Mouse (Mus musculus) liver, adult 2 months (tissue): Measurements from ENCODE around the gene C87436. TPM values are rescaled to one million over a fixed set of nuclear protein-coding genes. Genes with fewer than 3 reads are reported as not detected.

ENCODE experiments used
- DNase-seq: peaks from one replicate; pipeline ENCODE4 v3.0.0-alpha.2; 2011; ENCODE audit warnings: low read depth, low spot score; ENCODE audit errors: extremely low read depth
- H3K27ac ChIP-seq: fragments of 200-500 bp; replicated peaks from 2 replicates; pipeline ENCODE4 v1.5.1; 2012; ENCODE audit warnings: low read depth, mild to moderate bottlenecking, control low read depth, inconsistent platforms, low read length; ENCODE audit not compliant: insufficient read depth
- H3K27me3 ChIP-seq: fragments of 200-500 bp; 2 replicates; pipeline ENCODE4 v1.6.1; 2012; ENCODE audit warnings: mild to moderate bottlenecking, moderate library complexity, low read length, inconsistent platforms; ENCODE audit not compliant: control insufficient read depth, insufficient read depth
- H3K36me3 ChIP-seq: fragments of 200-500 bp; 2 replicates; pipeline ENCODE4 v1.6.1; 2012; ENCODE audit warnings: low read length, inconsistent platforms; ENCODE audit not compliant: control insufficient read depth, insufficient read depth
- H3K4me1 ChIP-seq: fragments of 200-500 bp; 2 replicates; pipeline ENCODE4 v1.6.1; 2011; ENCODE audit warnings: low read length; ENCODE audit not compliant: control insufficient read depth, insufficient read depth
- H3K4me3 ChIP-seq: fragments of 200-500 bp; 2 replicates; pipeline ENCODE4 v1.5.1; 2011; ENCODE audit warnings: low read depth, mild to moderate bottlenecking, control low read depth, low read length, moderate library complexity; ENCODE audit not compliant: insufficient read depth
- H3K79me2 ChIP-seq: fragments of 200-500 bp; 2 replicates; pipeline ENCODE4 v1.6.1; 2012; ENCODE audit warnings: inconsistent platforms, mild to moderate bottlenecking, low read length, moderate library complexity; ENCODE audit not compliant: control insufficient read depth, insufficient read depth
- H3K9ac ChIP-seq: fragments of 200-500 bp; 2 replicates; pipeline ENCODE4 v1.6.1; 2012; ENCODE audit warnings: low read depth, mild to moderate bottlenecking, control low read depth, inconsistent platforms, low read length
- CTCF ChIP-seq: fragments of 200-500 bp; IDR thresholded peaks from 2 replicates; pipeline ENCODE4 v1.5.1; 2011; ENCODE audit warnings: low read depth, low read length, control low read depth
- POLR2A ChIP-seq: fragments of 200-500 bp; IDR thresholded peaks from 2 replicates; pipeline ENCODE4 v1.6.1; 2011; ENCODE audit warnings: low read length, control low read depth; ENCODE audit not compliant: insufficient read depth; ENCODE audit errors: extremely low read depth
- WGBS: fragments of 180-500 bp; shearing (Covaris S2); methylation state at CpG from one replicate; pipeline ENCODE4 v1.1.7; 2018; 5-methylcytosine and 5-hydroxymethylcytosine counted together
- polyA plus RNA-seq: library from polyadenylated mRNA; depleted of rRNA; stranded (reverse); fragments of >200 nt; gene quantifications from 2 replicates; pipeline ENCODE4 v1.2.3, GENCODE M21; 2012
- total RNA-seq: library from RNA; depleted of rRNA; stranded (reverse); fragments of >200 nt; gene quantifications from 2 replicates; pipeline ENCODE4 v1.2.3, GENCODE M21; 2014

Gene C87436
- total and polyA plus RNA-seq, 2 experiments: 7.6 to 10.1 TPM

DNA sequence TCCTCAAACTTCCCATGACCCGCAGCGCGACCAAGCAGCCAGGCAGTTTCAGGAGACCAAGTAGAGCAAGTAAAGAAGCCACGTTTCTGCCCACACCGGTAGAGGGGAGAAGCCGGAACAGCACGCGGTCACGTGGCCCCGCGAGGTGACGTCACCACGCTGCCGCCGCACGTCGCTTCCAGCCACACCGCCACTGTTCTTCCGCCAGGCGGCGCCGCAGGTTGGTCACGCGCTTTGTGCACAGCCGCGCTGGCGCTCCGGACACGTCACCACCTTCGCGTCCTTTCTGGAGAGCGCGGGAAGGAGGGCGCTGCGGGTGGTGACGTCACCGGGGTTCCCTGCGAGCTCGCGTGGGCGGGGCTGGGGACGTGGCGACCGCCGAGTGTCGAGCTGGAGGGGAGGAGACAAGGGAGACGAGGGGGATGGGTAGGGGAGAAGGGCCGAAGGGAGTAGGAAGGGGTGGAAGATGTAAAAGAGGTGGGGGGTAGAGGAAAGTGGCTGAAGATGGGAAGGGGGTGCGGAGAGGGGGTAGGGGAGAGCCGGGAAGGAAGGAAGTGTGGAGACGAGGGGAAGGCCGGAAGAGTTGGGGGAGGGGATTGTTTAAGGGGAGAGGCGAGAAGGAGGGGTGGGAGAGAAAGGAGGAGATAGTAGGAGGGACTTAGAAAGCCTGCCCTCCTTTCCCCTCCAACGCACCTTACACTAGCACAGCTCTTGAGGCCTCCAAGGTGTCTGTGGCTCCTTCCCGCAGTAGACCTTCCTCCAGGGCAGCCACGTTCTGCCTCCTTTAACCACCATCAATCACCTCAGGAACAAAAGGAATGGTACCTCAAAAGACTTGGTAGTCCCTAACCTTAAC is 34.2 kb downstream of the C87436 start:
- peak overlapping the region; percentile 76 for H3K9ac ChIP-seq
- peak overlapping the region; percentile 54 for H3K4me3 ChIP-seq
- peaks cover 2% of the 10 kb centered on the region; the same call in 1 of the 2 replicates for H3K36me3 ChIP-seq
- 1% methylated on average over 56 of the region's 56 CpGs for WGBS
- no peaks in the 10 kb centered on the region for H3K79me2 ChIP-seq
- DNase-seq: peak; percentile 84
- peaks cover 14% of the 10 kb centered on the region; the same call in 1 of the 2 replicates for H3K4me1 ChIP-seq
- TF ChIP-seq POLR2A: peak; percentile 70
- TF ChIP-seq CTCF: peak; percentile 96
- no peaks in the 10 kb centered on the region for H3K27me3 ChIP-seq
- peak overlapping the region; percentile 83 for H3K27ac ChIP-seq

DNA sequence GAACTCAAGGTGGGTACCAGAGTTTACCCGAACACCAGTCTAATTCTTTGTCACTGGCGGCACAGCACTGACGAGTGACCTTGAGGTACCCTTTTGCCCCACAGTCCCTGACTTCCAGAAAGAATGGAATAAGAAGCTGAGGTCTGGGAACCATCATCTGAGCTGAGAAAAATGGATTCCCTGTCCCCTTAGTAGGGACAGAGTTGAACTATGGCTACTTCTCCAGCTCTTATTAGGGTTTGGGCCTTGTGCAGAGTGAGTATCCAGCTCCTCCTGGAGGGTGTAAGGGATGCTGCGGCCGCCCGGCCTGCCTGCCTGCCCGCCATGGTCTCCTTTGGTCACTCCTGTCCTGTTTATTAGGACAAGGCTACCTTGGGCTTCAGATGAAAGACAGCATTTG is 34.9 kb downstream of the C87436 start:
- DNase-seq: no peak
- no peaks in the 10 kb centered on the region for H3K27me3 ChIP-seq
- peaks cover 2% of the 10 kb centered on the region; the same call in 1 of the 2 replicates for H3K36me3 ChIP-seq
- no peaks in the 10 kb centered on the region for H3K79me2 ChIP-seq
- peaks cover 14% of the 10 kb centered on the region; the same call in 1 of the 2 replicates for H3K4me1 ChIP-seq
- WGBS: 72% methylated on average over 7 of the region's 7 CpGs
- peak overlapping the region; percentile 83 for H3K27ac ChIP-seq
- H3K9ac ChIP-seq: peak overlapping the region; percentile 72
- no peak for TF ChIP-seq POLR2A
- no peak for TF ChIP-seq CTCF
- H3K4me3 ChIP-seq: peak overlapping the region; percentile 54

DNA sequence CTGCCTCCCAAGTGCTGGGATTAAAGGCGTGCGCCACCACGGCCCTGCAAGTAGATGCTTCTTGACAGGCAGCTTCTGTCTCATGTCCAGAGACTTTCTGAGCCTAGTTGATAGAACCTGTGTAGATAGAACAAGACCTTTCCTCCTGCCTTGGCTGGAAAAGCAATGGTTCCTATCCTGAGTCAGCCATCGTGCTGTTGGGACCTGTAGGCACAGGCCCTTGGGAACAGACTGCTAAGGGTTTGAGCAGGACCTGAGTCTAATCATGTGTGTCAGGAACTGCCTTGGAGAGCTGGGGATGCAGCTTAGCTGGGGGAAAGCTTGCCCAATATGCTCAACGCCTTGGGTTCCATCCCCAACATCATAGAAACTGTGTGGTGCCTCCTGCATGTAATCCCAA is 35.9 kb downstream of the C87436 start:
- Histone ChIP-seq H3K27ac (no peak overlapping the region), H3K9ac (no peak overlapping the region), H3K4me3 (no peak overlapping the region), H3K79me2 (no peaks in the 10 kb centered on the region), H3K27me3 (no peaks in the 10 kb centered on the region), H3K4me1 (peaks cover 14% of the 10 kb centered on the region; the same call in 1 of the 2 replicates), H3K36me3 (peaks cover 2% of the 10 kb centered on the region; the same call in 1 of the 2 replicates)
- 97% methylated on average over 5 of the region's 5 CpGs for WGBS
- no peak for DNase-seq
- TF ChIP-seq CTCF (no peak), POLR2A (no peak)

DNA sequence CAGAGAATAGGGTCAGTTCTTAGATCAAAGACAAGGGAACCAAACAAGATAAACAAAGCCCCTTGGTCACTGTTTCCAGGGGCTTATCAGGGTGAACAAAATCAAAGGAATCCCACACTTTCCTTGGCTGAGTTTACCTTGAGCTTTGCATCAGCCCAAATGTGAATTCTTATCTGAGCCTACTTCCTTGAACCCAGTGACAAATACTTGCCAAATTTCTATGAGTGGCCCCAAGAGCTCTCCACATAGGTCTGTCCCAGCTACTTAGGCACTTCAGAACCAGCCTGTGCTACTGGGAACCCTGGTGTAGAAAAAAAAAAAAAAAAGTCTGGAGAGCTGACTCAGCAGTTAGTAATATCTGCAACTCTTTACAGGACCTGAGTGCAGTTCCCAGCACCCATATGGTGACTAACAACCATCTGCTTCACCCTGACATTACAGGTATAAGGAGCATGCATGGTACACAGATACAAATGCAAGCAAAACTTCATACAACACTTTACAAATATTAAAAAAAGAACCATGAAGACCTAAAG is 36.5 kb downstream of the C87436 start:
- Histone ChIP-seq H3K4me3 (no peak overlapping the region), H3K27ac (peak overlapping the region; percentile 20; the same call in 1 of the 2 replicates), H3K36me3 (no peaks in the 10 kb centered on the region; the same call in 1 of the 2 replicates), H3K9ac (no peak overlapping the region), H3K4me1 (peaks cover 14% of the 10 kb centered on the region; the same call in 1 of the 2 replicates), H3K79me2 (no peaks in the 10 kb centered on the region), H3K27me3 (no peaks in the 10 kb centered on the region)
- TF ChIP-seq POLR2A (no peak), CTCF (no peak)
- DNase-seq: no peak

DNA sequence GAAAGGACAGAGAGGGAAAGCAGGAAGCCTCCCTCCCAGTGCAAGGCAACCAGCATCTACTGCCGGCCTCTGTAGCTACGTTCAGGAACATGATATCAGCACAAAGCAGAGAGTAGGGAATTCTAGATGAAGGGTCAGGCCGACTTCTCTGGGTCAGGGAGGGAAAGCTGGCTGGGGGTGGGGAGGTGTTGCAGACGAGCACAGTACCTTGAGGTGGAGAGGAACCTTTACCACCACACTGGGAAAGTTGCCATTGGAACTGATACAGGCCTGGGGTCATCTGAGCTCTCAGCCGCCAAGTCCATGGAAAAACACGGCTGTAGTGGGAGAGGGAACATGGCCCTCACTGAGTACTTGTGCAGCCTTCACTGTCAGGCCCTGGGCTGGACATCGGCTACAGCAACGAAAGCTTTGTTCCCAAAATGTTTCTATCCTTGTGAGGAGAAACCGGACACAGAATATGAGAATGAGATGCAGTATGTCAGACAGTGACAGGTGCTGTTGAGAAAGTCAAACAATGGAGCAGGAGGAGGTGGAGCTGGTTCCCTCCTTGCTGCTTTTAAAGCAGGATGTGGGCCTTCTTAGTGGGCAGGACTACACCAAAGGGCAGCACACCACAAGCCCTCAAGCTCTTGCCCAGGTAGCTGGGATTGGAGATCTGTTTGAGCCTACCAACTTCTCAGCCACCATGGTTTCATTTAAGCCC is 37.4 kb downstream of the C87436 start:
- WGBS: 46% methylated on average over 9 of the region's 9 CpGs
- H3K9ac ChIP-seq: no peak overlapping the region
- H3K79me2 ChIP-seq: no peaks in the 10 kb centered on the region
- TF ChIP-seq POLR2A (no peak), CTCF (no peak)
- peaks cover 14% of the 10 kb centered on the region; the same call in 1 of the 2 replicates for H3K4me1 ChIP-seq
- DNase-seq: no peak
- no peaks in the 10 kb centered on the region for H3K27me3 ChIP-seq
- no peak overlapping the region for H3K4me3 ChIP-seq
- no peaks in the 10 kb centered on the region for H3K36me3 ChIP-seq
- peak overlapping the region; percentile 20; the same call in 1 of the 2 replicates for H3K27ac ChIP-seq
